Mouse (Mus musculus): ENCODE results near the gene Serpina3n.

DNA sequence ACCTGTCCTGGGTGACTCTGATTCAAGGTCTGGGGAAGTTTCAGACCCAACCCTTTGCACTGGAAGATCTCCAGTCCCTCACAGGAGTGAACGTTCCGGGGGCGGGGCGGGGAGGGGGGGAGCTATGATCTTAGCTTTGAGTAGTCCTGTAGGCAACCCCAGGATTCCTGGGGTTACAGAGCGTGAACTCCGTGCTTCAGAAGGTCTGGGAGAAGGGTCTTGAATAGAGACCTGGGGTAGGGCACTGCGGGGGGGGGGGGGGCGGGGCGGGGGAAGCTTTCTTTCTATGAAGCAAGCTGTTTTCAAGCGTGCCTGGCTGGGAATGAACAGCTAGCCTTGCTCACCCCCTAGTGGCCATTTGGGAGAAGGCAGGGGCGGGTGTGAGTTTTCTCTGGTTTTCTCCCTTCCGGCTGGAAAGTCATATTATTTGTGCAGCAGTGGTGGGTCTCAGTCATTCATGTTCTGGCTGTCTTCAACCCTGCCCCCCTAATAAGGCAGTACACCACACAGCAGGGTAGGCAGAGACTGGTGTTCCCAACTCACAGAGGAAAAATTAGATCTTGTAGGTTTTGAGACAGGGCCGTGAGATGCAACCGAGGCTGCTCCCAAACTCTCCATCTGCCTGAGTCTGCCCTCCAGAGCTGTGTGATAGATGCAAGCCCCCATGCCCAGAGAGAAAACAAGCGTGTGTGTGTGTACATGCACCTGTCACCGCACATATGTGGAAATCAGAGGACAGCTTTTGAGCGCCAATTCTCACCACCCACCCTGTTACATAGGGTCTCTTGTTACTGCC is 12.0 kb downstream of the Serpina3n start:
- TF ChIP-seq CTCF (conservative IDR thresholded peaks at IDR 0.05 in 1 of 2, IDR thresholded peaks at IDR 0.05 in 1 of 2; ENCODE audit: low read depth in 2 of 2, low read length in 2 of 2): peak; percentile 33 to 86; a peak in 3 of 4 replicates
- TF ChIP-seq POLR2AphosphoS2 (IDR thresholded peaks at IDR 0.05; ENCODE audit: low read depth, low read length): no peak
